Mouse (Mus musculus): Measurements from ENCODE around the gene Mnt. TPM values are rescaled to one million over a fixed set of nuclear protein-coding genes. Genes with fewer than 3 reads are reported as not detected.
"Not testable (repeated sequence)": the region's sequence is repeated elsewhere in the genome, so short reads cannot be mapped to it uniquely, and the experiment has no call there.

Mnt gene
- 1.3 and 2.1 TPM in 2 replicates for total RNA-seq (2015; ENCODE audit: low replicate concordance)
- total RNA-seq (2017; ENCODE audit: low replicate concordance): 0.68 and 2.1 TPM in 2 replicates

GRCm38 (mm10) chr11:74830256-74831161 lies at the start of gene Mnt:
Mnt (plus strand) TSS chr11:74830920.
- ATAC-seq (replicated peaks; ENCODE audit: low FRiP score, poor library complexity, severe bottlenecking): peak; percentile 58

- no peak for ATAC-seq (replicated peaks; ENCODE audit: low FRiP score, poor library complexity, severe bottlenecking)
Measured at GRCm38 (mm10) chr11:74792874-74793273, 37.8 kb upstream of the Mnt start.

- ATAC-seq (replicated peaks; ENCODE audit: low FRiP score, poor library complexity, severe bottlenecking): no peak
Measured at GRCm38 (mm10) chr11:74800658-74801057, 30.1 kb upstream of the Mnt start.

- no peak for ATAC-seq (replicated peaks; ENCODE audit: low FRiP score, poor library complexity, severe bottlenecking)
Measured at GRCm38 (mm10) chr11:74804081-74804627, 26.6 kb upstream of the Mnt start.

- ATAC-seq (replicated peaks; ENCODE audit: low FRiP score, poor library complexity, severe bottlenecking): no peak
Measured at GRCm38 (mm10) chr11:74807246-74807882, 23.4 kb upstream of the Mnt start.

DNA sequence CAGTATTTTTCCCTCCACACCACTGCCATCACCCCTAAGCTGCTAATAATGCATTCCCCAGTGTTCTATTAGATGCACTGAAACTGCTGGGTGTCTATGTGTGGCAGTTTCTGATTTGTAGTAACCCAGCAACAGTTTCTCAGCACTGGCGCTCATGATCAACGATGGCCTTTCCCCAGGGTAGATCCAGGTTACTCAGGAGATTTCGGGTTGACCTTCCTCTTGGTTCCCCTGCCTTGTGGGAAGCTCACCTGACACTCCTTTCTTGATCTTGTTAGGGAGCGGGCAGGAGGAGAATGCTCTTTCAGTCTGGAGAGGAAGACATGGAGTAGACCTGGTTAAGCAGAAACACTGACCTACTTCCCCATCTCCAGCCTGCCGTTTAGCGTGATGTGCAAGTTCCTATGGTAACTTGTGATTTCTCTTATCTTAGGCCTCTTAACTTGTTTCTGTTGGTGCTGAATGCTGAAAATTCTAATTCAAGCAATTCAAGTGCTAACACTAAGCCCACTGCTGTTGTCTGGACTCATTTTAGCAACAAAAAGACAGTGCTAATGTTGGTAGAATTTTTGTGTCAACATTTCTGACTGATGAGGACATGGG lies 22.4 kb upstream of the Mnt start:
- ATAC-seq (replicated peaks; ENCODE audit: low FRiP score, poor library complexity, severe bottlenecking): no peak

DNA sequence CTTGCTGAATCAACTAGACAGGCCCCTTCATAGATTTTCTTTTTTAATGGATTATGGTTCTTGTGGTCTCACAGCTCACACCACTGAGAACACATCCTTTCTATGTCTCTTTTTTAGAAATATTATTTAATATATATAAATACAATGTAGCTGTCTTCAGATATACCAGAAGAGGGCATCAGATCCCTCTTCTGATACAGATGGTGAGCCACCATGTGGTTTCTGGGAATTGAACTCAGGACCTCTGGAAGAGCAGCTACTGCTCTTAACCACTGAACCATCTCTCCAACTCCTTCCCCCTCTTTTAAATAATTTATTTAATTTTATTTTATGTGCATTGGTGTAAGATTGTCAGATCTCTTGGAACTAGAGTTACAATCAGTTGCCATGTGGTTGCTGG lies 20.6 kb upstream of the Mnt start:
- ATAC-seq (replicated peaks; ENCODE audit: low FRiP score, poor library complexity, severe bottlenecking): no peak

DNA sequence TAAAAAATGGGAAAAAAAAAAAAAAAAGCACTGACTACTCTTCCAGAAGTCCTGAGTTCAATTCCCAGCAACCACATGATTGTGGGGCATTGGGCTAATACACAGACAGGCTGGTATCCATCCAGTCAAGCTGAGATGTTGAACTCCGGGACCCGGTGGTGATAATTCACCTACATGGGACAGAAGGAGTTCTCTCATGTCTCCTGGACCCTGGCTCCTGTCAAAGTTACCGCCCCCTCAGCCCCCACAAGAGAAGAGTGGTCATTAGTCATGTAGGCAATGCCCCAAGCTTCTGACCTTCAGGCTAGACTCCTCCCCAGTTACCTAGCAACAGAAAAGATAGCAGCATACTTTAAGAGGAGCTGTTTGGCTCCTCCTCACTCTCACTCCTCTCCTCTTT lies 19.7 kb upstream of the Mnt start:
- not testable (repeated sequence) for ATAC-seq (replicated peaks; ENCODE audit: low FRiP score, poor library complexity, severe bottlenecking)

DNA sequence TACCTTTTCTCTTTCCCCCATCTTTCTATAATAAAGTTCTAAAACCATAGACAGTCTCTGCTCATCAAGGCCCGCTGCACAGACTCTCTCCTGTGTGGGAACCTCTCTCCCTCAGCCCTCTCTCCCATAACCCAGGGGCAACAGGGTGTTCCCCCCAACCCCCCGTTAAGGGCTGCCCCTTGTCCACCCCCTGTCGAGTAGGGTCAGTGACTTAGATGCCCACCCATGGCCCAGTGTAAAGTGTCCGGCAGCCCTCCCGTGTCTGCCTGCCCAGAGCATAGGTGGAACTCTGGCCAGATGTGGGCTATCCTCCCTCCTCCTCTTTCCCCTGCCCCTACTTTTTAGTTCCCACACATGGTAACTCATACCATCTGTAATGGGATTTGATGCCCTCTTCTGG lies 19.2 kb upstream of the Mnt start:
- ATAC-seq (replicated peaks; ENCODE audit: low FRiP score, poor library complexity, severe bottlenecking): no peak

- no peak for ATAC-seq (replicated peaks; ENCODE audit: low FRiP score, poor library complexity, severe bottlenecking)
Measured at GRCm38 (mm10) chr11:74815795-74816194, 14.9 kb upstream of the Mnt start.

DNA sequence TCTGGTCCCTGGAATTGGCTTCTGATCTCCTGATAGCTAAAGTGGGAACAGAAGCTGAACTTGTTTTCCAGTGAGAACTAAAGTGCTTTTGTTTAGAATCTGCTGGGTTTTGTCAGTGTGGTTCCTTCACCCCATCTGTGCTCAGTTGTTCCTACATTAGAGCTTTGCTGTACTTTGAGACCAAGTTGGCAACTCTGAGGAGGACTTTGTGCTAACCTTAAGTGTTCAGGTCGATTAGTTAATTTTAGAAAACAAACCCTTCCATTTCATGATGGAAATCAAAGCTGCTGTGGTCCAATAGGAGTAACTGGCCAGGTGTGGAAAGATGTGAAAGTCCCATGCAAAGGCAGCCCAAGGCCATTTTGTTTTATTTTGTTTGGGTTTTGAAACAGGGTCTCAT lies 9.8 kb upstream of the Mnt start:
- ATAC-seq (replicated peaks; ENCODE audit: low FRiP score, poor library complexity, severe bottlenecking): no peak

DNA sequence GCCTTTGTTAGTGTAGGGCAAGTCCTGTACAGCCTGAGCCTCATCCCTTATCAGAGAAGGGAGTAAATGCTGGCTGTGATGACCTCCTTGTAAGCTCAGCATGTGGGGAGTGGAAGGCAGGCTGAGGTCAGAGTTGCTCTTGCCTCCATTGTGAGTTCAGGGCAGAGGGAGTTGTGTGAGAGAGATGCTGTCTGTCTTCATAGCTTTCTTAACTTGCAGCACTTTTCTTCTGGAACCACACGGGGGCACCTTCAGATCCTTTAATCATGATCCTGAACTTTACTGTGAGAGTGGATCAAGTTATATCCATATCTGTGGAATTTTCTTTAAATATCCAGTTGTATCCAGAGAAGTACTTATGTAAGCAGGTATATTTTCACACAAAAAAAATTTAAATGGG lies 9.3 kb upstream of the Mnt start:
- 0 out of 2 replicates have a peak, but pooled peaks have one; percentile 31 for ATAC-seq (replicated peaks; ENCODE audit: low FRiP score, poor library complexity, severe bottlenecking)

DNA sequence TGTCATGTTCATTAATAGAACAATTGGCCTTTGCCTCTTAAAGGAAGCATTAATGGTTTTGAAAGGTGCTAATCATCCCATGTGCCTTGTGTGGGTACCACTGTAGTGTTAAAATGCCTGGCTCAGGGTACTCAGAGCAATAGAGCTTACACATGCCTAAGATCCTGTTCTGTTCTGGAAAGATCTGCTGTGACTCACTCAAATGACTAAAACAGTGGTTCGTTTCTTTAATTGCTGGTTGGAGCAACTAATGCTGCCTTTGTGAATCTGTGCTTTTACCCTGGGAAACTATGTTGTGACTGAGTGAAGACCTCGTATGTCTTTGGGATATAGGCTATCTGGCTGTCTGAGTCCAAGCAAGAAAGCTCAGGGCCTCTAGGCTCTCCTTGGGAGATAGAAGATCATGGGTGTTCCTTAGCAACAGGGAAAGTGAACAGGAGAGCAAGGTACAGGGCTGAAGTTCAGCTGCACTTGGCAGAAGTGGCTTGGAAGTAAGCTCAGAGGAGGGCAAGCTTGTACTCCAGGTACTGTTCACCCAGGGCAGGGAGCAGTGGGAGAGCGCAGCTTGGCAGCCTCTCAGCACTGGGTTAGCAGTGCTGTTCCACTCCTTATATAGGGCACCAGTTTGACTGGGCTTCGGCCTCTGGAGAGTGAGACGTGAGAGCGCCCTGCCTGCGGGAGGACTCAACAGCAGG lies 7.8 kb upstream of the Mnt start:
- ATAC-seq (replicated peaks; ENCODE audit: low FRiP score, poor library complexity, severe bottlenecking): no peak

DNA sequence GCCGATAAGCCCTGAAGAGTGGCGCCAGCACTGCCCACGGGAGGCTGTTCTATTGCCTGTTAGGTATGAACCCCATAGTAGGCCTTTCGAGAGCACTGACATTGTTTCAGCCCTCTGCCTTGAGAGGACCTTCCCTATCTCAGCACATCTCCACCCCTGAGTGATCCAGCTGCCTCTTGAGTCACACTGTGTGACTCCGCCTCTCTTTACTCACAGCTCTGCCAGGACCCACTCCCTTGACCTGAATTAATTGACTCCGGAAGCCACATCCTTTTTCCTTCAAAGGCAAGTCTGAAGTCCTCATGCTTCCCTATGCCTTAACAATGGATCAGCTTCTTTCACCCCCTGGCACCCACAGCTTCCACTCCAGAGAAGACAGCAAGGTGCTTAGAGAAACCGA lies 4.6 kb upstream of the Mnt start:
- ATAC-seq (replicated peaks; ENCODE audit: low FRiP score, poor library complexity, severe bottlenecking): no peak

DNA sequence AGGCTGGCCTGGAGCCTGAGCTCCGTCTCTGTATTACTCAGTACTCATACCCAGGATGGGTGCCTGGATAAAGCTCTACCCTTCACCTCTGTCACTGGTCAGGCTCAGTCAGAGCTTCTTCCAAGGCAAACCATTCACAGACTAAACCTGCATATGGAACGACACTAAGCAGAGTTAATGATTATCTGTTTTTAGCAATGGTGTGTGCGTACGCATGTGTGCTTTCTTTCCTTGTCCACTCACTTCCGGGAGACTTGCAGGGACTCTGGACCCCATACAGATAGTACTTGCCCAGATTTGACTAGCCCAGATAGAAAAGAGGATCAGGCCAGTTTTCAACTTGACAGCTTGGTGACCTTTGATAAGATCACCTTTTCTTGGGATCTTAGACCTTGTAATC lies 4.0 kb upstream of the Mnt start:
- ATAC-seq (replicated peaks; ENCODE audit: low FRiP score, poor library complexity, severe bottlenecking): no peak

DNA sequence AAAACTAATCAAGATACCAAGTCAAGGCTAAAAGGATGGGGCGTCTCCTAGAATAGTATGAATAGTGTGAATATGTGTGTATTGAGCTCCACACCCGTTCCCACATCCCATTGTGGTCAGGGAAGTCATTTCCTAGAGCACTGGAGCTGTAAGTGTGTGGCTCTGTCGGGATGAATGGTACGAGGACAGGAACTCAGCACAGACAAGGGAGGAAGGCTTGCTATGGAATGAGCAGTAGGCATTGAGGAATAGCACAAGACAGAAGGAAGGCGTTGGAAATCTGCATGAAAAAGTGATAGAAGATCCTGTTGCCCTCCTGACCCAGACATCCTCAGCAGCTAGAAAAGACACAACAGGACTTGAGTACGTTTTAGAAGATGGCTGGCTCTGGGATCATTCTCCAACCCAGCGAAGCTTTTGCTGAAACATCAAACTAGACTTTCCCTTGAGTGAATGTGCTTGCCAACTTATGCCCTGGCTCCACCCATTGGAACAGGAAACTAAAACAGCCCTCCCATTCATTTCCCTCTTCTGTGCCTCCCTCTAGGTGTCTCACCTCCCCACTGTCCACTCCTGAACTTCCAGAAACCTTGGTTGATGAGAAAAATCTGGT lies 2.8 kb upstream of the Mnt start:
- no peak for ATAC-seq (replicated peaks; ENCODE audit: low FRiP score, poor library complexity, severe bottlenecking)

GRCm38 (mm10) chr11:74828404-74828931 lies 2.3 kb upstream of the Mnt start:
- no peak for ATAC-seq (replicated peaks; ENCODE audit: low FRiP score, poor library complexity, severe bottlenecking)

DNA sequence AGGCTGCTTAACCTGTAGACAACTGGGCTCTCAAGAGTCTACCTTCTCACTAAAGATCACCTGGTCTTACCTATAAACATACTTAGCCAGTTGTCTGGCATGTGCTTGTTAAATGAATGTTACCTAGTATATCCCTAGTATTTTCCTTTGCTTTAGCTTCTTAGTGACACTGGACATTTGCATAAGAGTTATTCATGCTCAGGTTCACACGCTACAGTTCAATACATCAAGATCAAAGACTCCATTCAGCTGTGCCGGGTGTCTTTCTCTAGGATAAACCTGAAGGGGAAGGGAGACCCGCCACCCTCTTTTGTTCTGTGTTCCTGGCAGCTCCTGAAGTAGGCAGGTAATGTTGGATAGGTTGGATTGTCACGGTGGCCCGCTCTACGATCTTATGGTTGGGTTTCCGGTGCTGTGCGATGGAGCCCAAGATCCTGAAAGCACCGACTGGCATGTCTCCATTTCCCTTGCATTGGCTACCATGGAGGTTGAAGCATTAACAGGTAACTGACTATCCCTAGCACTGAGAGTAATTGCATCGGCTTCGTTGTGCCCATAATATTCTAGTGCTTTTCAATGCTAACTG lies 1.7 kb upstream of the Mnt start:
- ATAC-seq (replicated peaks; ENCODE audit: low FRiP score, poor library complexity, severe bottlenecking): no peak

GRCm38 (mm10) chr11:74829812-74830211 lies 908 bp upstream of the Mnt start:
- ATAC-seq (replicated peaks; ENCODE audit: low FRiP score, poor library complexity, severe bottlenecking): peak; percentile 38

Measured in erythroblast, adult 5-6 weeks (primary cell).